ENCODE assay signal across 12 mouse cellular contexts in genomic region chr17:5660317-5661080, GRCm38 (mm10).
DNase-seq lines count a peak whose midpoint lies in the region; ATAC-seq lines count a peak whose summit lies in the region.
"Had no signal": no experiment of that assay in that cellular context is flagged by ENCODE, and none has a peak within 500 bp of the region (broad histone marks: within the 10 kb centered on the region; RNA-seq: fewer than 3 reads in every experiment).

No protein-coding gene starts in this region.

- H3K4me1 ChIP-seq in forebrain, embryonic 16.5 days (replicated peaks; ENCODE audit: control insufficient read depth, insufficient read depth, low read length): peaks cover 7% of the 10 kb centered on the region
- H3K4me1 ChIP-seq in kidney, embryonic 15.5 days: no peaks in the 10 kb centered on the region
- H3K4me1 ChIP-seq: liver, embryonic 13.5 days had no signal

- intact Hi-C loops in left cerebral cortex, postnatal 4 days (cut with DNase I): no loop called here

- H3K4me2 ChIP-seq in forebrain, embryonic 16.5 days (ENCODE audit: low read length): no peak overlapping the region
- no peak overlapping the region for H3K4me2 ChIP-seq in kidney, embryonic 15.5 days
- H3K4me2 ChIP-seq: liver, embryonic 13.5 days had no signal

- no peak overlapping the region for H3K4me3 ChIP-seq in forebrain, embryonic 16.5 days (replicated peaks; ENCODE audit: low read length)
- H3K4me3 ChIP-seq in kidney, embryonic 15.5 days (replicated peaks): no peak overlapping the region
- H3K4me3 ChIP-seq: liver, embryonic 13.5 days had no signal

- DNase-seq in left cerebral cortex, postnatal 4 days: peak; percentile 10
- DNase-seq in left cerebral cortex, adult 8-10 months (ENCODE audit: low spot score in 2 of 2): no peak
- peak; percentile 62 for DNase-seq in brain, adult 2 months (ENCODE audit: low read depth, low spot score)
- peak; percentile 83 for DNase-seq in retina, embryonic 14.5 days (ENCODE audit: low spot score)
- DNase-seq: cerebellum, postnatal 25 days; heart, postnatal 36 days; kidney, adult 2 months; liver, embryonic 13.5 days; lung, postnatal 36 days had no signal

- no peaks in the 10 kb centered on the region for H3K27me3 ChIP-seq in forebrain, embryonic 16.5 days (replicated peaks; ENCODE audit: control insufficient read depth, insufficient read depth, low read length)
- H3K27me3 ChIP-seq in kidney, embryonic 15.5 days: no peaks in the 10 kb centered on the region
- H3K27me3 ChIP-seq: liver, embryonic 13.5 days had no signal

- ATAC-seq in forebrain, embryonic 16.5 days: peak; percentile 71
- ATAC-seq in kidney, embryonic 15.5 days (replicated peaks; ENCODE audit: low FRiP score): no peak
- no peak for ATAC-seq in megakaryocyte-erythroid progenitor cell, adult 5-6 weeks (replicated peaks; ENCODE audit: low FRiP score, low TSS enrichment, poor library complexity, severe bottlenecking)

- 11% methylated on average over 8 of the region's 8 CpGs for WGBS in forebrain, embryonic 16.5 days
- 60% methylated on average over 8 of the region's 8 CpGs for WGBS in kidney, embryonic 15.5 days

- no peak overlapping the region for H3K27ac ChIP-seq in forebrain, embryonic 16.5 days (ENCODE audit: low read length)
- H3K27ac ChIP-seq in kidney, embryonic 15.5 days: no peak overlapping the region
- H3K27ac ChIP-seq: liver, embryonic 13.5 days had no signal

- no peaks in the 10 kb centered on the region for H3K9me3 ChIP-seq in forebrain, embryonic 16.5 days (ENCODE audit: control insufficient read depth, low read length)
- H3K9me3 ChIP-seq in kidney, embryonic 15.5 days (replicated peaks): no peaks in the 10 kb centered on the region
- H3K9me3 ChIP-seq: liver, embryonic 13.5 days had no signal

- H3K9ac ChIP-seq in forebrain, embryonic 16.5 days (replicated peaks; ENCODE audit: low read depth, low read length): no peak overlapping the region
- no peak overlapping the region for H3K9ac ChIP-seq in kidney, embryonic 15.5 days
- H3K9ac ChIP-seq: liver, embryonic 13.5 days had no signal

- H3K36me3 ChIP-seq in forebrain, embryonic 16.5 days (ENCODE audit: control insufficient read depth, insufficient read depth): no peaks in the 10 kb centered on the region
- H3K36me3 ChIP-seq in kidney, embryonic 15.5 days: no peaks in the 10 kb centered on the region

Comparison
In these comparisons a context has a peak if more than half of its experiments do, and no peak if none do; other contexts are left out.
1. DNase-seq: peak in left cerebral cortex, postnatal 4 days (single experiment), brain, adult 2 months (single experiment) and retina, embryonic 14.5 days (single experiment); none in left cerebral cortex, adult 8-10 months (0 of 2).